Mouse (Mus musculus): ENCODE measurements at regions not wholly inside any gene's neighbourhood (a gene's known extent, or its start where the extent isn't known, plus 50 kb on each side); places are given as distances from the start of the nearest gene placed in this dataset.

DNA sequence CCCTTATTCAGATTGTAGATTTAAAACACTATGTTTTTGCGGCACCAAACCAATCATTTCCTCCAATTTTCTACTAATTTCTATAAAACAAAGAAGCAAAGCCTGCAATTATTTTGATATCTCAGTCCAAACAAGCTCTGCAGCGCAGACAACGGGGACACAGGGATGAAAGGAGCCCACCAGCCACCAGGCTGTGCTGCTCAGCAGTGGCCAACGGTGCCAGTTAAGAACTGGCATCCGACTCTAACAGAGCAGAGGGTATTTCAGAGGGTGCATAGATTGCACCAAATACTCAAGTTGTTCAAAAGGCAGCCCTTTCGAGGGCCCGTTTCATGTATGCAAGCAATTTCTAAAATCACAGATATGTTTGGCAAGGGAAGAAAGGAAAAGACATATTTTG lies 278.5 kb upstream of the Sash1 start:
- DNase-seq, result no peak

- no peak for DNase-seq
Measured at GRCm38 (mm10) chr10:9161597-9161996, 275.7 kb upstream of the Sash1 start.

DNA sequence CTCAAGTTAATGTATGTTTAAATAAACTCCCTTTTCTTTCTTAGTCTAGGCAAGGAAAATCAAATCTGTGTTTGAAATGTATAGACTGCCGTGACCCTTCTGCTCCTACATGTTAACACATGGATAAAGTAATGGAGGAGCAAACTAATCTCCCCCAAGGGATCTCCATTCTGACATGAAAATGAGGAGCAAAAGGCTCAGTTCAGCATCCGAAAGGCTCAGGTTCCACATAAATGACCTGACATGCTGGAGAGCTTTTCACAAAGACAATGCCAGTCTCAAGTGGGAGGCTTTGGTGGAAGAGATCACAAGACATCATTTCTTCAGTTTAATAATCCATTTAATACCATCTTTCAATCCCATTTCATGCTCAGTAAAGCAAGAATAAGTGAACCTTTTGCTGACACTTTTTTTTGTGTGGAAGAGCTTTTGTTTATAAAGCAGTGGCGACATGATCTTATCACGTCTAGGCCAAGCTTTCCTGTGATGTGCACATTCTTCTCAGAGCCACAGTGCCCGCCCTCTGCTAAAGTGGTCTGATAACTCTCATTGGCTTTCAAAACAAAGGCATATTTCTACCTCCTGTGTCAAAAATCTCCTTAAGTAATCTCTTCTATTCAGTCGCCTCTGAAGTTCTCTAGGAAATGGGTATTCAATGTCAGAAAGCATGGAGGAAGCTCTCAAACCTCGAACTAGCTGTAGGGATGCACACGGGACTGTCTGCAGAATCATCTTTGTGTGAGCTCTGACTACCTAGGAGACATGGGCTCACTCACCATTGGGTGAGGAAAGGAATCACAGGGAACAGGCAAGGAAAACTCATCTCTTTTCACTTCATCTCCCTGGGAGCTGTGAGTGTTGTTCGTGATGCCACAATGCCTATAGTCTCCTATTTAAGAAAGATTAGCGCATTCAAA lies 271.7 kb upstream of the Sash1 start:
- no peak for DNase-seq

- DNase-seq, result no peak
Measured at GRCm38 (mm10) chr10:9136099-9136498, 250.2 kb upstream of the Sash1 start.

DNA sequence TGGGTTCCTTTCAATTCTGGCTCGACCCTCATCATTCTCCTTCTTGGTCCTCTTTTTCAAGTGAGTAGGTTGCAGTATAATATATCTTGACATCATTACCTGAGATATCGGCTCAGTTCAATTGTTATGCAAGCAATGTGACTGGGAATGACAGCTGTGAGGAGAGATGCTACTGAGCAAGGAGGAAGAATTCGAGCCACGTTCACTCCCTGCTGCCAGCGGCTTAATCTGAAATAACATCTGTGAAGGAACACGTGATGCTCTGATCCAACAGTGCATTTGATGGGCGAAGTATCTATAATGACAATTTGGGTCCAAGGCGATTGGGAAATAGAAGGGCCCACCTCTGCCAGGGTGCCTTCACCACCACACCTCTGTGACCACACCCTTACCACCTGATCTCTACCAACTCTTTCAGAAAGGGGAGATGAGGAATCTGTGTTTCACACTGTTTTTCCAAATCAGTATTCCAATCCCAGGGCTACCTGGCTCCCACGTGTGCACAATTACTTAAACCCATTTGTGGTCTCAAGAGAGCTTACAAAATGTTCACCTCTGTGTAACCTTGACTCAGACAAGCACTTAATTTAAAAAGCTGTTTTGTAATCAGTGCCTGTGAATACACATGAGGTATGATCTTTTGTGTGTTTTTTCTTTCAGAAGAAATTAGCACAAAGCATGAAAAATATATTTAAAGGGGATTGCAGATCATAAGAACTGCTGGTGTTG lies 248.6 kb upstream of the Sash1 start:
- DNase-seq, result no peak

DNA sequence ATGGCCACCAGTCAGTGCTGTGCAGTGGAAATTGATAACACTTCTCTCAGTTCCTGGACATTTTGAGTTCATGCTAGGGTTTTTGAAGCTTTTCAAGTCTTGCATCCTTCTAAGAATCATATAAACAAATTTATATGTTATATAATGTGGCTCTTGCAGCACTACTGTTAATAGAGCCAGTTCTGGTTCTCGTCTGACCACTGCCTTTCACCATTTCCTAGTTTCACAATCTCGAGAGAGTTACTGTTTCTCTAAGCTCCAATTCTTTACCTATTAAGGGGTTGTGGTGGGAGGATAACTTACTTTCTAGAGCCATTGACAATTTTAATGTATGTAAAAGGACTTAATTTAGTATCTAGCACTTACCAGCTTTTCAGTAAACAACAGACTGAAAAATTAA lies 244.2 kb upstream of the Sash1 start:
- no peak for DNase-seq

DNA sequence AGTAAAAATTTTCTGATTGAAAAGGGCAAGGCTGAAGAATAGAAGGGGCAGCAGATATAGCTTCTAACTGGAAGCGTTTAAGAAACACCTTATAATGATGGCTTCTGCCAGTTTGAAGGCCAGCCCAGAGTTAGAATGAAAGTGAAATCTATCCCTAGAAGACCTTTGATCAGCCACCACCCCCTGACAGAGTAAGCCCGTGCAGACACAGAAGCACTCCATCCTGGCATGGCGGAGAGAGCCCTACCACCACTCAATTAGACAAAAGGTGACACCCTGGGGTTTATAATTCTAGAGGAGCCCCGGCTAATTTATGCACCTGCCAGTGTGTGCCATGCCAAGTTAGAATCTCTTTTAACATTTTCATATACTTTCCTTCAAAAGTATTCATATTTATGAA lies 233.4 kb upstream of the Sash1 start:
- DNase-seq, result no peak

- DNase-seq, result peak; percentile 11
Measured at GRCm38 (mm10) chr10:9117648-9118551, 232.0 kb upstream of the Sash1 start.

- no peak for DNase-seq
Measured at GRCm38 (mm10) chr10:9117134-9117533, 231.3 kb upstream of the Sash1 start.

DNA sequence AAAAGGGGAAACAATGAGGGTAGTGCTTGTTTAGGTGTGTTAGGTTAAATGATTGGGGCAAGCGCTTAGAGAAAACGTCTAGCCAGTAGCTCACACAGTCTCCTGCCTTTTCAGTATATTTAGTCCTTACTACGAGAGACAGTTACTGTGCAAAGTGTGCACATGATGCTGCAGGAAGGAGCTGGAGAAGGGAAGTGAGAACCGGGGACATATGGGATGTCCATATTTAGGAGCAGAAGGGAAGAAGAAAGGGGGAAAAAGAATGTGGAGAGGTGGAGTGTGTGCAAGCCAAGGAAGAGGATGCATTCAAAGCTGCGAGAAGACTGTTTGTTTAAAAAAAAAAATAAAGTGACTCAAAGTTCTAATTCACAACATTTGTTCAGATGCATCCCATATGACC lies 227.8 kb upstream of the Sash1 start:
- DNase-seq, result no peak

DNA sequence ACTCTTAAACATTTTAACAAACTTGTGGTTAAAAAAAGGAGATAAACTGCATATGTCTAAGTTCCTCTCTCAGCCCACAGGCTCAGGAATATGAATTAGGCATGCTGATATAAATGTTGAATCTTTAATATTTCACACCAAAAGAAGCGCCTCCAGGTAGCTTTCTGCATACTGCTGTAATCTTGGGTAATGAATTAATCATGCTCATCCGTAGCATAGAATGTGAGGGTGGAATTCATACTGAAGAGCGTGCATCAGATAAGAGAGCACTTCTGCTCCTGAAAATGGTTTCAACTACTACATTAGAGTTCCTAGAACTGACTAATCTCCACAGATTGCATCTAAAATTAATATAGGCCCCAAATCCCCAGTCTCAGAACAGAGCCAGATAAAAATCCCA lies 225.2 kb upstream of the Sash1 start:
- no peak for DNase-seq

- DNase-seq, result no peak
Measured at GRCm38 (mm10) chr10:9096207-9096606, 210.3 kb upstream of the Sash1 start.

DNA sequence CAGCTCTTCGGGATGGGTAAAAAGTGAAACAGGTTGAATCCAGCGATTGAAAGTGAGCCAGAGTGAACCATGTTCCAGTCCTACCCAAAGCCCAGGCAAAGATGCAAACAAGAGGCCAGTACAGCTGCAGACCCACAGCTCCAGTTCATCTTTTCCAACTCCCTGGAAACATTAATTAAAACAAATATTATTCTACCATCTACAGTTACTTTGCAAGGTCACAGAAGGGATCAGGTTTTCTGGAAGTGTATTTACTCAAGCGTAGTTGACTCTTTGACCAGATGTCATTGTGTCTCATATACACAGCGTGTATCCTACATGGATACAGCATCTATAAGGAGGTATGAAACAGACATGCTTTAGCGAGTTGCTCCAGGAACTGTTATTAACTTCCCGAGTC lies 209.3 kb upstream of the Sash1 start:
- no peak for DNase-seq

DNA sequence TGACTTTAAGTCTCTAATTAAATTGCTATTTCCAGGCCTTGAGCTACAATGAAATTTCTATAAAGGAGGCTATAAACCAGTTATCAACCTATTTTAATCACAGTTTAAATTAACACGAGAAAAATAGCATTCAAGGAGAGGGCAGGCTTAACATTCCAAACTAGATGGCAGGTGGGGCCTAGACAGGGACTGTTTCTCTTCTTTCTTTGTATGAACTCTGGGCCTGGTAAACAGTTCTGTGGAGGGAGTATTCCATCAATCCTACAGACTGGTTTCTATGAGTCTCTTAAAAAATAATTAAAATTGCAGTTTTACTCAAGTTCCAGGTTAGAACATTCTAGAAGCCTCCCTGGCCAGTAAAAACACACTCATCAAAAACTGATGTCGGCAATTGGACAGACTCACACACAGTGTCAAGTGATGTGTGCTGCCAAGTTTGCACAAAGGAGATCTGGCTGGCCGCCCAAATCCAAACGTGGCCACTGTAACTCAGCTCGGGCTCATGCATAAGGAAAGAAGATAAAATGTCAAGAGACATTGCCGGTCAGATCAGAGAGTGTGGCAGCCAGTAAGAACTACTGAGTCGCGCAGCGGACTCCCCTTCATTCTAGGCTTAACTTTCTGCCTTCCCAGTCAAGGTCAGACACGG lies 206.5 kb upstream of the Sash1 start:
- peak; percentile 3 for DNase-seq

GRCm38 (mm10) chr10:9090961-9091360 lies 205.1 kb upstream of the Sash1 start:
- no peak for DNase-seq

DNA sequence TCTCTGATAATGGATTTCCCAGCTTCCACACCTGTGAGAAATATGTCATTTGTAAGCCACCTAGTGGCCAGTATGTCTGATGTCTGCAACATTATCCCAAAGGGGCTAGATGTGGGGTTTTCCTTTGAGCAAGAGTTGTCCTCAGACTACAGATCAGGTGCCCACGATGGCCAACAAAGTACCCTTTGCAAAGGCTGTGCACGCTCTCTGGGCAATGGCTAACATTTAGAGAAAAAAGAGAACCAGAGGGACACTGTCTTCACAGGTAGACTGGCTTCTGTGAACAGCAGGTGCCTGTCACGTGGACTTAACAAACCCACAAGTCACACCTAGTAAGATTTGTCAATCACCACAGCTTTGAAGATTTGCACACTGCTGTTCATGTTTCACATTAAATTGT lies 202.0 kb upstream of the Sash1 start:
- no peak for DNase-seq

DNA sequence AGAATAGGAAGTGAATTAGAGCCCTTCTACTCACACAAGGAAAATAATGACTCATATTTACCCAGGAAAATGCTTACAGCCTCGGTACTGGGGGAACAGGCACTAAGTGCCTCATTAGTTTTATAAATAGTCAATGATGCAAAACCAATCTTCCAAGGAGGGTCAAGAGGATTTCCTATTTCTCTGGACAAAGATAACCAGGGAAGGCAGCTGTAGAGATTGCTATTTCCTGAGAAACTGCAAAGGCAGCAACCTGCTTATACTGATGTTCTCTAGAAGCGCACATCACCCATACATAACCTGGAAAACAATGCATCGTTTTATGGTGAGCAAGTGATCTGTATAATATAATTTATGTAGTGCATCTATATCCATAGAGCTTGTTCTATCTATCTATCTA lies 201.3 kb upstream of the Sash1 start:
- DNase-seq, result no peak

- no peak for DNase-seq
Measured at GRCm38 (mm10) chr10:9086666-9087065, 200.8 kb upstream of the Sash1 start.

GRCm38 (mm10) chr10:9085441-9085840 lies 199.6 kb upstream of the Sash1 start:
- no peak for DNase-seq

DNA sequence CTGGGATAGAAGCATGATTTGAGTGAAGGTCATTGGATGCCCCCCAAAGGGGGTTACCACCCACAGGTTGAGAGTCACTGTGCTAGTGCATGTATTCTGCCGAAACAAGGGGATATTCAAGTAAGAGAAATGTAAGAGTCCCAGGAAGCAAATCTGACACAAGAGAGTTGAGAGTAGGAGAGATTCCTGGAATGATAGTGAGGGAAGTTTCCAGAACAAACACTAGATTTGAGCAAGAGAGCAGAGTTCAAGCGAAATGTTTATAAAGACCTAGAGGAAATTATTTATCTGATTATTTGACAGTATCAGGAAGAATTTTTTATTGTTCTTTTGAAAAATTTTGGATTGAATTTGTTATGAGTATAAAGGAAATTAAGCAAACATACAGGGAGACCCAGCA lies 189.0 kb upstream of the Sash1 start:
- DNase-seq, result no peak

GRCm38 (mm10) chr10:9071630-9072029 lies 185.8 kb upstream of the Sash1 start:
- DNase-seq, result peak; percentile 7

DNA sequence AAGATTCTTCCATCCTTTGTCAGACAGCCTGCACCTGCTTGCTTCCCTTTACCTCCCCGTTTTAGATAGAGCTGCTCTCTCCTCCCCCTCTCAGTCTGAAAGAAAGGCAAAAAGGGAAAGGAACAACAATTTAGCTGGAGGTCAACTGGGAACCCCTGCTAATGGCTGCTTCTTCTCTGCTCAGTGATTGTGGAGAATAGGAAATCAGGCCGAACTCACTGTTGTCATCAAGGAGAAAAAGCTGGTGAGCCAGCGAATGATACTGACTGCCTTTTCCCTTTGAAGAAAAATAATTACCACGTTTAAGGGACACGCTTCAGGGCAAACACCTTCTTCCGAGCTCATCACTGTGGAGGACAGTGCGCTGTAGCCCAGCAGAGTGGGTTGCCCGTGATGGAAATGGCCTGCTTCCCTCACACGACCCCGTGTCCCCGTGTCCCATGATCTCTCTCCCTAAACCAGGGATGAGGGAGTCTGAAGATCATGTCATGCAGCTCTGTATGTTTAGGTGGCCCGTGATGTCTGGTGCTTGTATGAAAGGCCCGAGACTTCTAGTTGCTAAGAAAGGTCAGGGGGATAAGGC lies 183.8 kb upstream of the Sash1 start:
- DNase-seq, result no peak

All from liver (tissue).